Mouse (Mus musculus) heart, embryonic 14.5 days (tissue): ENCODE results near the gene Adgrg6. TPM values are rescaled to one million over a fixed set of nuclear protein-coding genes. Genes with fewer than 3 reads are reported as not detected.
A peak's percentile ranks its signal among the peaks of the same experiment; 100 is the strongest.

ENCODE experiments used
- ATAC-seq: fragments of 200-750 bp; cut with Nextera tagmentation; 2 replicates; pipeline ENCODE4 v1.8.0; 2017; ENCODE audit warnings: low read depth, moderate TSS enrichment; ENCODE audit not compliant: insufficient number of reproducible peaks, insufficient read depth, low FRiP score
- H3K27ac ChIP-seq, 2 experiments: fragments of 200-500 bp in 1 of 2; fragments of 300-500 bp in 1 of 2; sonication (generic) in 1 of 2; replicated peaks in 1 of 2; 2 replicates each; pipeline ENCODE4 v1.5.1; 2012 to 2014; ENCODE audit warnings: low read depth in 2 of 2, low read length in 2 of 2, control low read depth in 1 of 2, mild to moderate bottlenecking in 1 of 2, mixed read lengths in 1 of 2; ENCODE audit not compliant: control insufficient read depth in 1 of 2, insufficient read depth in 1 of 2
- H3K27me3 ChIP-seq: fragments of 300-500 bp; sonication (generic); 2 replicates; pipeline ENCODE4 v1.6.1; 2014; ENCODE audit warnings: mild to moderate bottlenecking, low read length, control low read depth; ENCODE audit not compliant: control insufficient read depth, insufficient read depth
- H3K36me3 ChIP-seq: fragments of 300-500 bp; sonication (generic); 2 replicates; pipeline ENCODE4 v1.6.1; 2014; ENCODE audit warnings: mild to moderate bottlenecking, control low read depth, low read length, mixed read lengths; ENCODE audit not compliant: control insufficient read depth, insufficient read depth
- H3K4me1 ChIP-seq, 2 experiments: fragments of 200-500 bp in 1 of 2; fragments of 300-500 bp in 1 of 2; sonication (generic) in 1 of 2; 2 replicates each; pipeline ENCODE4 v1.6.1; 2012 to 2014; ENCODE audit warnings: low read length in 2 of 2, control low read depth in 1 of 2, mixed read lengths in 1 of 2; ENCODE audit not compliant: control insufficient read depth in 2 of 2, insufficient read depth in 2 of 2
- H3K4me2 ChIP-seq: fragments of 300-500 bp; sonication (generic); 2 replicates; pipeline ENCODE4 v1.6.1; 2014; ENCODE audit warnings: mild to moderate bottlenecking, low read length
- H3K4me3 ChIP-seq, 2 experiments: fragments of 200-500 bp in 1 of 2; fragments of 300-500 bp in 1 of 2; sonication (generic) in 1 of 2; 2 replicates each; pipeline ENCODE4 v1.5.1; 2012 to 2014; ENCODE audit warnings: low read length in 2 of 2, mild to moderate bottlenecking in 2 of 2, control low read depth in 1 of 2, low read depth in 1 of 2, moderate library complexity in 1 of 2; ENCODE audit not compliant: control insufficient read depth in 1 of 2, insufficient read depth in 1 of 2
- H3K9ac ChIP-seq: fragments of 300-500 bp; sonication (generic); 2 replicates; pipeline ENCODE4 v1.6.1; 2014; ENCODE audit warnings: mild to moderate bottlenecking, low read length
- H3K9me3 ChIP-seq: fragments of 300-500 bp; sonication (generic); 2 replicates; pipeline ENCODE4 v1.6.1; 2016; ENCODE audit warnings: low read length, control low read depth; ENCODE audit not compliant: control insufficient read depth
- WGBS: fragments of 180-500 bp; shearing (Covaris S2); extraction: QIAGEN DNeasy Blood & Tissue Kit; methylation state at CpG from one replicate; pipeline ENCODE4 v1.1.7; 2014; 5-methylcytosine and 5-hydroxymethylcytosine counted together
- polyA plus RNA-seq: library from polyadenylated mRNA; unstranded; fragments of >200 nt; fragmentation: Nextera tagmentation; extraction: Ambion mirVana; gene quantifications from 2 replicates; pipeline ENCODE4 v1.2.1, GENCODE M21; 2014

The Adgrg6 gene
- polyA plus RNA-seq, 1 experiment from 2014 or later: 24.2 TPM

GRCm38 (mm10) chr10:14491838-14492237 lies 53.6 kb downstream of the Adgrg6 start:
- H3K4me1 ChIP-seq: no peaks in the 10 kb centered on the region
- WGBS: 53% methylated on average over 4 of the region's 4 CpGs
- no peak overlapping the region for H3K27ac ChIP-seq
- no peak for ATAC-seq
- no peak overlapping the region for H3K9ac ChIP-seq
- H3K27me3 ChIP-seq: no peaks in the 10 kb centered on the region
- H3K4me2 ChIP-seq: no peak overlapping the region
- H3K4me3 ChIP-seq: no peak overlapping the region
- H3K36me3 ChIP-seq: no peaks in the 10 kb centered on the region
- no peaks in the 10 kb centered on the region for H3K9me3 ChIP-seq

GRCm38 (mm10) chr10:14483257-14483656 lies 62.2 kb downstream of the Adgrg6 start:
- H3K27ac ChIP-seq: no peak overlapping the region
- WGBS: 15% methylated on average over 5 of the region's 5 CpGs
- H3K9me3 ChIP-seq: no peaks in the 10 kb centered on the region
- no peak overlapping the region for H3K9ac ChIP-seq
- H3K27me3 ChIP-seq: no peaks in the 10 kb centered on the region
- no peak for ATAC-seq
- H3K36me3 ChIP-seq: no peaks in the 10 kb centered on the region
- no peaks in the 10 kb centered on the region for H3K4me1 ChIP-seq
- no peak overlapping the region for H3K4me3 ChIP-seq
- H3K4me2 ChIP-seq: no peak overlapping the region

- no peaks in the 10 kb centered on the region for H3K9me3 ChIP-seq
- H3K4me3 ChIP-seq: no peak overlapping the region
- H3K9ac ChIP-seq: no peak overlapping the region
- H3K4me1 ChIP-seq: no peaks in the 10 kb centered on the region
- no peak for ATAC-seq
- H3K27ac ChIP-seq: 0 out of 4 replicates have a peak overlapping the region, but pooled peaks of 1 of the 2 experiments have one; percentile 37
- no peak overlapping the region for H3K4me2 ChIP-seq
- 27% methylated on average over 5 of the region's 5 CpGs for WGBS
- H3K27me3 ChIP-seq: no peaks in the 10 kb centered on the region
- no peaks in the 10 kb centered on the region for H3K36me3 ChIP-seq
Measured at GRCm38 (mm10) chr10:14482483-14482882, 63.0 kb downstream of the Adgrg6 start.

GRCm38 (mm10) chr10:14480928-14481327 lies 64.5 kb downstream of the Adgrg6 start:
- Histone ChIP-seq H3K4me2 (no peak overlapping the region), H3K9ac (no peak overlapping the region), H3K9me3 (no peaks in the 10 kb centered on the region), H3K27ac (no peak overlapping the region), H3K36me3 (no peaks in the 10 kb centered on the region), H3K27me3 (no peaks in the 10 kb centered on the region), H3K4me1 (no peaks in the 10 kb centered on the region), H3K4me3 (no peak overlapping the region)
- 56% methylated on average over 5 of the region's 5 CpGs for WGBS
- ATAC-seq: no peak

- Histone ChIP-seq H3K27me3 (no peaks in the 10 kb centered on the region), H3K27ac (no peak overlapping the region; a peak in 1 of 4 replicates)
- 30% methylated on average over 1 of the region's 1 CpGs for WGBS
Measured at GRCm38 (mm10) chr10:14476393-14476792, 69.1 kb downstream of the Adgrg6 start.

GRCm38 (mm10) chr10:14475641-14476040 lies 69.8 kb downstream of the Adgrg6 start:
- H3K9ac ChIP-seq: no peak overlapping the region

More at GRCm38 (mm10) chr10:14476393-14476792, 69.1 kb downstream of the Adgrg6 start:
- H3K4me2 ChIP-seq: no peak overlapping the region
- no peak overlapping the region for H3K9ac ChIP-seq
- no peaks in the 10 kb centered on the region for H3K9me3 ChIP-seq
- peak; percentile 71; the same call in 1 of the 2 replicates for ATAC-seq
- H3K4me3 ChIP-seq: no peak overlapping the region
- H3K36me3 ChIP-seq: no peaks in the 10 kb centered on the region
- H3K4me1 ChIP-seq: peaks cover 0 to 2% of the 10 kb centered on the region in 2 experiments; a peak in 3 of 4 replicates

GRCm38 (mm10) chr10:14474541-14475305 lies 70.7 kb downstream of the Adgrg6 start:
- H3K27me3 ChIP-seq: no peaks in the 10 kb centered on the region
- H3K4me3 ChIP-seq: no peak overlapping the region
- ATAC-seq: no peak
- 0 out of 4 replicates have a peak overlapping the region, but pooled peaks of 1 of the 2 experiments have one; percentile 25 for H3K27ac ChIP-seq
- no peak overlapping the region for H3K4me2 ChIP-seq
- H3K9me3 ChIP-seq: no peaks in the 10 kb centered on the region
- WGBS: 59% methylated on average over 8 of the region's 8 CpGs
- no peak overlapping the region for H3K9ac ChIP-seq
- peaks cover 0 to 2% of the 10 kb centered on the region in 2 experiments; a peak in 3 of 4 replicates for H3K4me1 ChIP-seq
- H3K36me3 ChIP-seq: no peaks in the 10 kb centered on the region

More at GRCm38 (mm10) chr10:14475641-14476040, 69.8 kb downstream of the Adgrg6 start:
- Histone ChIP-seq H3K4me1 (peaks cover 0 to 2% of the 10 kb centered on the region in 2 experiments; a peak in 3 of 4 replicates), H3K4me3 (no peak overlapping the region), H3K36me3 (no peaks in the 10 kb centered on the region), H3K27ac (no peak overlapping the region), H3K27me3 (no peaks in the 10 kb centered on the region), H3K4me2 (no peak overlapping the region), H3K9me3 (no peaks in the 10 kb centered on the region)
- 87% methylated on average over 2 of the region's 2 CpGs for WGBS
- no peak for ATAC-seq
